Mouse (Mus musculus) stomach, postnatal 0 days (tissue): ENCODE results near the gene Wasf2. TPM values are rescaled to one million over a fixed set of nuclear protein-coding genes. Genes with fewer than 3 reads are reported as not detected.
A peak's percentile ranks its signal among the peaks of the same experiment; 100 is the strongest.

Experiments used
- ATAC-seq: fragments of 200-750 bp; cut with Nextera tagmentation; 2 replicates; pipeline ENCODE4 v1.8.0; 2017; ENCODE audit not compliant: low FRiP score, low TSS enrichment
- DNase-seq: peaks from one replicate; pipeline ENCODE4 v3.0.0-alpha.2; 2016; ENCODE audit warnings: low spot score
- H3K27ac ChIP-seq: fragments of 300-500 bp; sonication (generic); replicated peaks from 2 replicates; pipeline ENCODE4 v1.5.1; 2014; ENCODE audit warnings: mild to moderate bottlenecking, control low read depth
- H3K27me3 ChIP-seq: fragments of 300-500 bp; sonication (generic); 2 replicates; pipeline ENCODE4 v1.6.1; 2014; ENCODE audit warnings: low read length; ENCODE audit not compliant: control insufficient read depth, insufficient read depth
- H3K36me3 ChIP-seq: fragments of 300-500 bp; sonication (generic); 2 replicates; pipeline ENCODE4 v1.6.1; 2014; ENCODE audit warnings: low read length, mixed read lengths; ENCODE audit not compliant: control insufficient read depth, insufficient read depth
- H3K4me1 ChIP-seq: fragments of 300-500 bp; sonication (generic); replicated peaks from 2 replicates; pipeline ENCODE4 v1.6.1; 2014; ENCODE audit warnings: antibody characterized with exemption; ENCODE audit not compliant: control insufficient read depth, insufficient read depth
- H3K4me2 ChIP-seq: fragments of 300-500 bp; sonication (generic); replicated peaks from 2 replicates; pipeline ENCODE4 v1.6.1; 2014; ENCODE audit warnings: low read depth, mild to moderate bottlenecking, control low read depth, moderate library complexity
- H3K4me3 ChIP-seq: fragments of 300-500 bp; sonication (generic); 2 replicates; pipeline ENCODE4 v1.5.1; 2014; ENCODE audit warnings: low read depth, low read length, control low read depth
- H3K9ac ChIP-seq: fragments of 300-500 bp; sonication (generic); 2 replicates; pipeline ENCODE4 v1.6.1; 2014; ENCODE audit warnings: mild to moderate bottlenecking, low read length, control low read depth, mixed read lengths
- H3K9me3 ChIP-seq: fragments of 300-500 bp; sonication (generic); 2 replicates; pipeline ENCODE4 v1.6.1; 2016; ENCODE audit warnings: low read length; ENCODE audit not compliant: control insufficient read depth
- CTCF ChIP-seq: IDR thresholded peaks from 2 replicates; pipeline ENCODE4 v1.5.1; 2016; ENCODE audit warnings: antibody characterized with exemption, low read depth, mild to moderate bottlenecking, moderate library complexity
- EP300 ChIP-seq: optimal IDR thresholded peaks from 2 replicates; pipeline ENCODE3; 2016; ENCODE audit warnings: antibody characterized with exemption
- WGBS: fragments of 180-500 bp; shearing (Covaris S2); extraction: QIAGEN DNeasy Blood & Tissue Kit; methylation state at CpG from one replicate; pipeline ENCODE4 v1.1.7; 2014; 5-methylcytosine and 5-hydroxymethylcytosine counted together
- polyA plus RNA-seq: library from polyadenylated mRNA; unstranded; fragments of >200 nt; fragmentation: Nextera tagmentation; extraction: Ambion mirVana; gene quantifications from 2 replicates; pipeline ENCODE4 v1.2.1, GENCODE M21; 2015

The Wasf2 gene
- polyA plus RNA-seq, 1 experiment from 2014 or later, result 84.2 TPM

DNA sequence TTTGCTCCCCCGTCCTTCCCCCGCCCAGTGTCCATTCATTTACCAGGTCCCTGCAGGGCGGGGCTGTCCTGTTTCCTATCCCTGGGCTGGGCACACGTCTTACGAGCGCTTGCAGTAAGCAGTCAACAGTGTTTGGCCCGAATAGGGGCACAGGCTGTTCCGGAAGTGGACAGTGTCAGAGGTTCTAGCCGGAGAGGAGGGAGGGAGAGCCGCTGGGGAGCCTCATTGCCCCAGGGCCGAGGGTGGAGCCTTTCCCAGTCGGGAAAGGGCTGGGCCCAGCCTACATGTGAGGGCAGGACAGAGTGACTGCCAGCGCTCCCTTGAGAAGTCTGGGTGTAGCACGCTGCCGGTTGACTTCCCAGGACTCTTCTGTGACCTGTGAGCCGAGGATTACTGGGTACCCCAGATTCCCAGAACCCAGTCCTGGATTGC lies 110.2 kb downstream of the Wasf2 start, which contains the start of gene Map3k6:
Gene Map3k6 (plus strand): TSS at position 329 of the 432 bp plus-strand sequence.
- Histone ChIP-seq H3K27ac (peak within 1 kb of the TSS; percentile 93), H3K27me3 (no peaks in the 10 kb centered on the region), H3K9me3 (no peaks in the 10 kb centered on the region), H3K36me3 (no peaks in the 10 kb centered on the region), H3K4me1 (no peaks in the 10 kb centered on the region), H3K4me3 (peak within 1 kb of the TSS; percentile 69), H3K4me2 (peak within 1 kb of the TSS; percentile 97), H3K9ac (peak within 1 kb of the TSS; percentile 83)
- peak; percentile 75 for ATAC-seq
- TF ChIP-seq CTCF (no peak), EP300 (peak; percentile 81)
- peak; percentile 76 for DNase-seq
- 8% methylated on average over 16 of the region's 16 CpGs for WGBS

DNA sequence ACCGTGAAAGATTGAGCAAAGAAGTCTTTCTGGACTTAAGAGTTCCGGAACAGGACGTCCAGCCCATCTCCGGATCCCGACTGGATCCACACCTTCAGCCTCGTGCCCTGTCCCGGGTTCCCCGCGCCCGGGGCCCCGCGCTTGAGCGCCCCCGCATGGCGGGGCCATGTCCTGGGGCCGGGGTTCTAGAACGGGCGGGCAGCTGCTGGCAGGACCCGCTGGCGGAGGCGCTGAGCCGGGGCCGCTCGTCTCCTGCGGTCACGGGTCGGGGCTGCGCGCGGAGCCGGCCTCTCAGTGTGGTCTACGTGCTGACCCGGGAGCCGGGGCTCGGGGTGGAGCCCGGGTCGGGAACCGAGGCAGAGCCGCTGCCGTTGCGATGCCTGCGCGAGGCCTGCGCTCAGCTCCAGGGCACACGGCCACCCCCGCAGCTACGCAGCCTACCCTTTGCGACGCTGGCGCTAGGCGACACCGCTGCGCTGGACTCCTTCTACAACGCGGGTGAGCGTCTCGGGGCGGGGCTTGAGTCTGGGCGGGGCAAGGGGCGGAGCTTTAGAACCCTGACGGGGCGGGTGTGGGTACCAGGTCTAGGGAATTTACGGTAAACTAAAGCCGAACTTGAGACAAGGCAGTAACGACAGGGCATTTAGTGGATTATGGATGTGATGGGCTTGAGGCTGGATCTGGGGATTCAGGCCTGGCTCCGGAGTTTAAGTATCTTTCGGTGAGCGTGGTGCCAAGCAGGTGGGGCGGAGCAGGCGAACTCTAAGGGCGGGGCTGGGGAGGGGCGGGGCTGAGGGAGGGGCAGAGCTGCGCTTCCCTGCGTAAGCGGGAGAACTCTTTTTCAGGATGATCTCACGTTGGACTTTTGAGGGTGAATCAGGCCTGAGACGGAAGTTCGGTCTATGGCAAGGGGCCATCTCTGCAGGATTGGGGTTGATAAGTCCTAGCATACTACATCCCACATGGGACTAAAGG lies 110.9 kb downstream of the Wasf2 start:
- no peaks in the 10 kb centered on the region for H3K27me3 ChIP-seq
- H3K4me2 ChIP-seq, result peak overlapping the region; percentile 97
- no peaks in the 10 kb centered on the region for H3K36me3 ChIP-seq
- under 1% methylated on average over 63 of the region's 78 CpGs for WGBS
- H3K4me3 ChIP-seq, result peak overlapping the region; percentile 69
- TF ChIP-seq CTCF, result peak; percentile 46
- TF ChIP-seq EP300, result no peak
- peak; percentile 89 for ATAC-seq
- H3K9ac ChIP-seq, result peak overlapping the region; percentile 83
- peak overlapping the region; percentile 93 for H3K27ac ChIP-seq
- no peaks in the 10 kb centered on the region for H3K9me3 ChIP-seq
- peak; percentile 91 for DNase-seq
- H3K4me1 ChIP-seq, result no peaks in the 10 kb centered on the region

DNA sequence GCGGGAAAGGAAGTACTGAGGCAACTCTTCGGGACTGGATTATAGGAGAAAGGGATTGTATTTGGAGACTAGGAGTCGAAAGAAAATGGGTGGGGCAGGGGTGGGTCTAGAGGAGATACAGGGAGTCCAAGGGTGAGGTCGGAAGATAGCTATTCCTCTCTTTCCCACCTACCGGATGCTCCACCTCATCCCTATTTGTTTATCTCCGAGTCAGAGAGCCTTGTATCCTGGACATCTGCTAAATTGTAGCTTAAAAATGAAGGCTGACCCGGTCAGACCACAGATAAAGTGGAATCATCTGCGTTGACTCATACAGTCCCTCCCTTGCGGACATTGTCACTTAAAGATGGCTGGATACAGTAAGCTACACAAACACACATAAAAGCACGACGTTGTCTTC lies 111.6 kb downstream of the Wasf2 start:
- Histone ChIP-seq H3K9ac (no peak overlapping the region), H3K4me3 (peak overlapping the region; percentile 69; the same call in 1 of the 2 replicates), H3K27ac (0 out of 2 replicates have a peak overlapping the region, but pooled peaks have one; percentile 45), H3K4me2 (peak overlapping the region; percentile 97), H3K4me1 (no peaks in the 10 kb centered on the region), H3K27me3 (no peaks in the 10 kb centered on the region), H3K9me3 (no peaks in the 10 kb centered on the region), H3K36me3 (no peaks in the 10 kb centered on the region)
- DNase-seq (no peak), ATAC-seq (no peak)
- TF ChIP-seq EP300 (no peak), CTCF (no peak)
- WGBS, result 24% methylated on average over 11 of the region's 11 CpGs

DNA sequence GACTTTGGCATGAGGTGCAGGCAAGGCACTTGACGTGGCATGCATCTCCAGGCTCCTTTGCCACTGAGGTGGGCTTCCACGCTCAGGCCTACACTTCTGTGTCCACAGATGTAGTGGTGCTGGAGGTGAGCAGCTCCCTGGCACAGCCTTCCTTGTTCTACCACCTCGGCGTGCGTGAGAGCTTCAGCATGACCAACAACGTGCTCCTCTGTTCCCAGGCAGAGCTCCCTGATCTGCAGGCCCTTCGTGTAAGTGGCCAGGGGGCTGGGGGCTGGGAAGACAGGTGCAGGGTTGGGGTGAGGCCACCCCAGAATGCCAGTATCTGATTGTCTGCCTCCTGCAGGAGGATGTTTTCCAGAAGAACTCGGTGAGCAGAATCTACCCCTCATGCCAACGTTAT lies 112.4 kb downstream of the Wasf2 start:
- H3K27ac ChIP-seq, result no peak overlapping the region
- no peak for ATAC-seq
- H3K4me1 ChIP-seq, result no peaks in the 10 kb centered on the region
- no peak overlapping the region for H3K4me3 ChIP-seq
- no peaks in the 10 kb centered on the region for H3K36me3 ChIP-seq
- no peak overlapping the region for H3K9ac ChIP-seq
- no peak for DNase-seq
- H3K4me2 ChIP-seq, result no peak overlapping the region
- WGBS, result 76% methylated on average over 9 of the region's 9 CpGs
- no peaks in the 10 kb centered on the region for H3K9me3 ChIP-seq
- TF ChIP-seq CTCF (no peak), EP300 (no peak)
- no peaks in the 10 kb centered on the region for H3K27me3 ChIP-seq

DNA sequence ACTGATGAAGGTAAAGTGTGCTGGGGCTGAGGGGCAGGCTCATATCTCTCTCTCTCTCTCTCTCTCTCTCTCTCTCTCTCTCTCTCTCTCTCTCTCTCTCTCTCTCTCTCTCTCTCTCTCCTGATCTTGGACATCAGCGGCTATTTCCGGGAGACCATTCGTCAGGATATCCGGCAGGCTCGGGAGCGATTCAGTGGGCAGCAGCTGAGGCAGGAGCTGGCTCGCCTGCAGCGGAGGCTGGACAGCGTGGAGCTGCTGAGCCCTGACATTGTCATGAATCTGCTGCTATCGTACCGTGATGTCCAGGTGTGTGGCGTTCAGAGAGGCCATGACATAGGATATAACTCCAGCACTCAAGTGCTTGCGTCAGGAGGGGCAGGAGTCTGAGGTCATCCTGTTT lies 113.2 kb downstream of the Wasf2 start:
- Histone ChIP-seq H3K4me2 (no peak overlapping the region), H3K4me3 (no peak overlapping the region), H3K9me3 (no peaks in the 10 kb centered on the region), H3K27ac (no peak overlapping the region), H3K9ac (no peak overlapping the region), H3K27me3 (no peaks in the 10 kb centered on the region), H3K4me1 (no peaks in the 10 kb centered on the region), H3K36me3 (no peaks in the 10 kb centered on the region)
- no peak for TF ChIP-seq CTCF
- TF ChIP-seq EP300, result no peak
- DNase-seq, result no peak
- 40% methylated on average over 13 of the region's 13 CpGs for WGBS
- no peak for ATAC-seq

DNA sequence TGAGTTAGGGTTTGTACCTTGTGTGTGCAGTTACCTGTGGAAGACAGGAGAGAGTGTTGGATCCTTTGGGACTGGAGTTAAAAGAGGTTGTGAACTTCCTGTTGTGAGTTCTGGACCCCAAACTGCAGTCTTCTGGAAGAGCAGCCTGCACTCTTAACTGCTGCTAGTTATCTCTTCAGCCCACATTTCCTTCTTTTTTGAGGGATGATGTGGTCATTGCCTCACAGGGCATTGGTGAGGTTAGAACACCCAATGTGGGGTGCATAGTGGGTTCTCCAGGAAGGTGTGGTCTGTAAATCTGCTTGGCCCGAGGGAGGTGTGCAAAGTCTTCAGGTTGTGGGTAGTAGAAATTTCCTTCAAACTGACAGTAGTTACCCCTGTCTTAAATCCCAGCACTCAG lies 114.0 kb downstream of the Wasf2 start:
- H3K36me3 ChIP-seq, result no peaks in the 10 kb centered on the region
- 74% methylated on average over 1 of the region's 1 CpGs for WGBS

More for the DNA sequence above, 114.0 kb downstream of the Wasf2 start:
- Histone ChIP-seq H3K4me3 (no peak overlapping the region), H3K27ac (no peak overlapping the region), H3K4me2 (no peak overlapping the region), H3K4me1 (no peaks in the 10 kb centered on the region), H3K27me3 (no peaks in the 10 kb centered on the region), H3K9me3 (no peaks in the 10 kb centered on the region), H3K9ac (no peak overlapping the region)
- DNase-seq (no peak), ATAC-seq (no peak)
- TF ChIP-seq CTCF (no peak), EP300 (no peak)
